Mouse (Mus musculus): Measurements from ENCODE around the gene Sirt4. TPM values are rescaled to one million over a fixed set of nuclear protein-coding genes. Genes with fewer than 3 reads are reported as not detected.

The Sirt4 gene
- polyA plus RNA-seq, 1 experiment from 2014 or later: 23.5 TPM

DNA sequence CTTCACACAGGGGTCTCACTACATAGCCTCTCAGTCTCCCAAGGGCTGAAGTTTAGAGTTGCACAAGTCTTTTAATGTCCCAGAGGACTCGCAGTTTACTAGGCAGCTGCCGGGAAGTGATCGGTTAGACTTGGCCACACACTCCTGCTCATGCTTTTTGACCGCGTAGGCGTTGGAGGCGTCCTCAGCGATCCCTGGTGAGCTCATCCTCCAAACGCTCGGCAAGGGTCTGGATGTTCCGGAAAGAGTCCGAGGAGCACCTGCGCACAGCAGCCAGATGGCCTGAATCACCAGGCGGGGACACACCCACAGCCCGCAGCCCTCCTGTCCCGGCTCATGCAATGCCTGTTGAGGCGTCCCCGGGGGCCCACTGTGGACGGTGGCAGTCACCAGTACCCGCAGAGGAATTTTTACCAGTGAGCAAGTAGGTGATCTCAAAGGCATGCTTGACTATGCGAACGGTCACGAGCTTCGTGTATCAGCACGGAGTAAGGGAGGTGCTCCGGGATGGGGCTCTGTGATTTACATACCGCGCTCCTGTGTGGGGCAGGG lies 7.3 kb upstream of the Sirt4 start:
- Histone ChIP-seq H3K4me2 (replicated peaks; ENCODE audit: low read depth, low read length) (peak overlapping the region; percentile 40), H3K9me3 (ENCODE audit: control insufficient read depth, low read depth, low read length) (no peaks in the 10 kb centered on the region), H3K9ac (replicated peaks; ENCODE audit: low read depth, low read length) (no peak overlapping the region; the same call in 1 of the 2 replicates), H3K27me3 (ENCODE audit: control insufficient read depth, insufficient read depth, low read length) (no peaks in the 10 kb centered on the region), H3K4me1 (ENCODE audit: control insufficient read depth, insufficient read depth, low read length) (peaks cover 16% of the 10 kb centered on the region; the same call in 1 of the 2 replicates), H3K36me3 (ENCODE audit: control insufficient read depth, insufficient read depth, low read length) (no peaks in the 10 kb centered on the region), H3K4me3 (ENCODE audit: low read depth, low read length) (0 out of 2 replicates have a peak overlapping the region, but pooled peaks have one; percentile 4), H3K27ac (ENCODE audit: low read length) (no peak overlapping the region)
- no peak for ATAC-seq (ENCODE audit: insufficient number of reproducible peaks, insufficient read depth, low FRiP score, low read depth)
- 4% methylated on average over 28 of the region's 28 CpGs for WGBS

- Histone ChIP-seq H3K4me1 (ENCODE audit: control insufficient read depth, insufficient read depth, low read length) (peaks cover 16% of the 10 kb centered on the region; the same call in 1 of the 2 replicates), H3K4me3 (ENCODE audit: low read depth, low read length) (no peak overlapping the region), H3K36me3 (ENCODE audit: control insufficient read depth, insufficient read depth, low read length) (no peaks in the 10 kb centered on the region), H3K9ac (replicated peaks; ENCODE audit: low read depth, low read length) (no peak overlapping the region), H3K27me3 (ENCODE audit: control insufficient read depth, insufficient read depth, low read length) (no peaks in the 10 kb centered on the region), H3K4me2 (replicated peaks; ENCODE audit: low read depth, low read length) (peak overlapping the region; percentile 33), H3K9me3 (ENCODE audit: control insufficient read depth, low read depth, low read length) (no peaks in the 10 kb centered on the region), H3K27ac (ENCODE audit: low read length) (no peak overlapping the region)
- WGBS: 32% methylated on average over 5 of the region's 5 CpGs
- ATAC-seq (ENCODE audit: insufficient number of reproducible peaks, insufficient read depth, low FRiP score, low read depth): no peak
Measured at GRCm38 (mm10) chr5:115491076-115491475, 6.6 kb upstream of the Sirt4 start.

DNA sequence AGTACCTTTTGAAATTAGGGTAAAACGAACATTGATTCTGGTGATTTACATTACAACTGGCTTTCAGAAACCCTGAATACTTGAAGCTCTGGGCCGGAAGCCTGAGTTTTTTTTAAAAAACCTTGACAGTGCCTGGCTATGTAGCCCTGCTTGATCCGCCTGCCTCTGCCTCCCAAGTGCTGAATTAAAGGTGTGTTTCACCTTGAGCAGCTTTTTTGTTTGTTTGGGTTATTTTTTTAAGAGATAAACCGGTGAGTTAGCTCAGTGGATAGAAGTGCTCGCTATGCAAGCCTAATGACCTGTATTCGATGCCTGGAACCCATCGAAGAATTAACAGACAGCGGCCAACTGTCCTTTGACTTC lies 6.1 kb upstream of the Sirt4 start:
- no peak overlapping the region for H3K9ac ChIP-seq (replicated peaks; ENCODE audit: low read depth, low read length)
- H3K4me3 ChIP-seq (ENCODE audit: low read depth, low read length): peak overlapping the region; percentile 1
- H3K4me1 ChIP-seq (ENCODE audit: control insufficient read depth, insufficient read depth, low read length): peaks cover 16% of the 10 kb centered on the region; the same call in 1 of the 2 replicates
- H3K9me3 ChIP-seq (ENCODE audit: control insufficient read depth, low read depth, low read length): no peaks in the 10 kb centered on the region
- no peaks in the 10 kb centered on the region for H3K27me3 ChIP-seq (ENCODE audit: control insufficient read depth, insufficient read depth, low read length)
- no peak for ATAC-seq (ENCODE audit: insufficient number of reproducible peaks, insufficient read depth, low FRiP score, low read depth)
- peak overlapping the region; percentile 33 for H3K4me2 ChIP-seq (replicated peaks; ENCODE audit: low read depth, low read length)
- no peaks in the 10 kb centered on the region for H3K36me3 ChIP-seq (ENCODE audit: control insufficient read depth, insufficient read depth, low read length)
- WGBS: 8% methylated on average over 8 of the region's 8 CpGs
- peak overlapping the region; percentile 35; the same call in 1 of the 2 replicates for H3K27ac ChIP-seq (ENCODE audit: low read length)

DNA sequence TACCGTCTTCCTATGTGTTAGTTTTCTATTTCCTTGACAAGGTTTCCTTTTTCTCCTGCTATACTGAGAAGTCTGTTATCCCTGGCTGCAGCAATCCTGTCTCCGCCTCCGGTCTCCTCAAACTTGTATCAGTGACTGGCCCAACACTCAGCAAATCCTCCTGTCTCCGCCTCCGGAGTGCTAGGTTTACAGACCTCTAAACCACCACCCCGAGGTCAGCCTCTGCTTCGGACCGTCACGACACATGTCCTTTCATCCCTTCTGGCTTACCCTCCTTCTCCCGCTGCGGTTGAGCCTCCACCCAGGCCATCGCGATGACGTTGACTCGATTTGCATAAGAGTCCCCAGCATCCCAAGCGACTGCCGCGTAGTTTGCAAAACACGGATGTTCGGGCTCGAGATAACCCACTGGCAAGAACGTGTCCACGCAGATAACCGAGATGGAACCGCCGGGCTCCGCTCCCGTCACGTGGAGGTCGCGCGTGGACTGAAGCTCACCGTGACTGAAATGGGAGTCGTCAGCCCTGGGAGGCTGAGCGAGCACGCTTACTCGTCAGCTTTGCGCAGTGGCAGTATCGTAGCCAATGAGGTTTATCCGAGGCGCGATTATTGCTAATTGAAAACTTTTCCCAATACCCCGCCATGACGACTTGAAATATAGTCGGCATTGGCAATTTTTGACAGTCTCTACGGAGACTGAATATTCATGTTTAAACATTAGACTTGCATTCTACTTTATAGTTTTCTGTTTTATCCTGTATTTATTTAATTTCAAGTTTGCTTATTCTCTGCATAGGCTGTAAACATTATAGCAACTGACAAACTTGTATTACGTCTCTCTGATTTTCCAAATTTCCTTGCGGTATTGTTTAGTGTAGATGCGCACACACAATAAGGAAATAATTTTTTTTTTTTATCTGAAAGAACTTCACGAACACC lies 5.4 kb upstream of the Sirt4 start:
- ATAC-seq (ENCODE audit: insufficient number of reproducible peaks, insufficient read depth, low FRiP score, low read depth): peak; percentile 77
- Histone ChIP-seq H3K36me3 (ENCODE audit: control insufficient read depth, insufficient read depth, low read length) (no peaks in the 10 kb centered on the region), H3K9ac (replicated peaks; ENCODE audit: low read depth, low read length) (peak overlapping the region; percentile 71), H3K4me3 (ENCODE audit: low read depth, low read length) (peak overlapping the region; percentile 24), H3K27me3 (ENCODE audit: control insufficient read depth, insufficient read depth, low read length) (no peaks in the 10 kb centered on the region), H3K4me2 (replicated peaks; ENCODE audit: low read depth, low read length) (peak overlapping the region; percentile 61), H3K27ac (ENCODE audit: low read length) (peak overlapping the region; percentile 100), H3K4me1 (ENCODE audit: control insufficient read depth, insufficient read depth, low read length) (peaks cover 16% of the 10 kb centered on the region; the same call in 1 of the 2 replicates), H3K9me3 (ENCODE audit: control insufficient read depth, low read depth, low read length) (no peaks in the 10 kb centered on the region)
- WGBS: under 1% methylated on average over 50 of the region's 50 CpGs

- Histone ChIP-seq H3K9me3 (ENCODE audit: control insufficient read depth, low read depth, low read length) (no peaks in the 10 kb centered on the region), H3K4me3 (ENCODE audit: low read depth, low read length) (peak overlapping the region; percentile 24), H3K4me2 (replicated peaks; ENCODE audit: low read depth, low read length) (peak overlapping the region; percentile 61), H3K9ac (replicated peaks; ENCODE audit: low read depth, low read length) (peak overlapping the region; percentile 71; the same call in 1 of the 2 replicates), H3K36me3 (ENCODE audit: control insufficient read depth, insufficient read depth, low read length) (no peaks in the 10 kb centered on the region), H3K4me1 (ENCODE audit: control insufficient read depth, insufficient read depth, low read length) (peaks cover 19% of the 10 kb centered on the region; the same call in 1 of the 2 replicates), H3K27me3 (ENCODE audit: control insufficient read depth, insufficient read depth, low read length) (no peaks in the 10 kb centered on the region), H3K27ac (ENCODE audit: low read length) (peak overlapping the region; percentile 100)
- peak; percentile 70 for ATAC-seq (ENCODE audit: insufficient number of reproducible peaks, insufficient read depth, low FRiP score, low read depth)
- WGBS: under 1% methylated on average over 38 of the region's 39 CpGs
Measured at GRCm38 (mm10) chr5:115488841-115489698, 4.5 kb upstream of the Sirt4 start.

DNA sequence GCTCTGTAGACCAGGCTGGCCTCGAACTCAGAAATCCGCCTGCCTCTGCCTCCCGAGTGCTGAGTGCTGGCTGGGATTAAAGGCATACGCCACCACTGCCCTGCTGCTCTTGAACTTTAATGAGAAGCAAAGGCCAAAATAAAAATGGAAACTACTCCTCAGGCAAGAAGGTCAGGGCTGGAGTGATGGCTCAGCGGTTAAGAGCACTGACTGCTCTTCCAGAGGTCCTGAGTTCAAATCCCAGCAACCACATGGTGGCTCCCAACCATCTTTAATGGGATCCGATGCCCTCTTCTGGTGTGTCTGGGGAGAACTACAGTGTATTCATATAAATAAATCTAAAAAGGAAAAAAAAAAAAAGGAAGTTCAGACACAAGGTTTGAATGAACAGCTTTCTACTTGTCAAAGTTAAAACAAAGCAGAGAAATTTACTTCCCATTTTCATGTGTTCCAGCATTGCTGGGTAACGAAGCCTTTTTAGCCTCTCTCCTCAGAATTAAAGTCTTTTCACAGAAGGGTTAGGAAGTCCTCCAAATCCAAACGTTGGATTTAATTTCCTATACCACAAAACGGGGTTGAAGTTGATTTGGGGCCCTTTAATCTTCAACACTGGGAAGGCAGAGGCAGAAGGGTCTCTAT lies 3.5 kb upstream of the Sirt4 start:
- Histone ChIP-seq H3K4me2 (replicated peaks; ENCODE audit: low read depth, low read length) (no peak overlapping the region), H3K9me3 (ENCODE audit: control insufficient read depth, low read depth, low read length) (no peaks in the 10 kb centered on the region), H3K27ac (ENCODE audit: low read length) (no peak overlapping the region), H3K36me3 (ENCODE audit: control insufficient read depth, insufficient read depth, low read length) (no peaks in the 10 kb centered on the region), H3K27me3 (ENCODE audit: control insufficient read depth, insufficient read depth, low read length) (no peaks in the 10 kb centered on the region), H3K4me3 (ENCODE audit: low read depth, low read length) (no peak overlapping the region), H3K4me1 (ENCODE audit: control insufficient read depth, insufficient read depth, low read length) (peaks cover 20% of the 10 kb centered on the region; the same call in 1 of the 2 replicates), H3K9ac (replicated peaks; ENCODE audit: low read depth, low read length) (no peak overlapping the region)
- WGBS: 76% methylated on average over 9 of the region's 9 CpGs
- ATAC-seq (ENCODE audit: insufficient number of reproducible peaks, insufficient read depth, low FRiP score, low read depth): no peak

- Histone ChIP-seq H3K4me2 (replicated peaks; ENCODE audit: low read depth, low read length) (no peak overlapping the region), H3K4me3 (ENCODE audit: low read depth, low read length) (no peak overlapping the region), H3K4me1 (ENCODE audit: control insufficient read depth, insufficient read depth, low read length) (peaks cover 21% of the 10 kb centered on the region; the same call in 1 of the 2 replicates), H3K9me3 (ENCODE audit: control insufficient read depth, low read depth, low read length) (no peaks in the 10 kb centered on the region), H3K36me3 (ENCODE audit: control insufficient read depth, insufficient read depth, low read length) (no peaks in the 10 kb centered on the region), H3K27ac (ENCODE audit: low read length) (no peak overlapping the region), H3K9ac (replicated peaks; ENCODE audit: low read depth, low read length) (no peak overlapping the region), H3K27me3 (ENCODE audit: control insufficient read depth, insufficient read depth, low read length) (no peaks in the 10 kb centered on the region)
- WGBS: 83% methylated on average over 8 of the region's 8 CpGs
- no peak for ATAC-seq (ENCODE audit: insufficient number of reproducible peaks, insufficient read depth, low FRiP score, low read depth)
Measured at GRCm38 (mm10) chr5:115487353-115487752, 2.8 kb upstream of the Sirt4 start.

Data from stomach, embryonic 14.5 days (tissue).